Mouse (Mus musculus) cerebellum, adult 2 months (tissue): Measurements from ENCODE around the gene Gm28230.

Source experiments
- CTCF ChIP-seq: fragments of 200-500 bp; IDR thresholded peaks from 2 replicates; pipeline ENCODE4 v1.5.1; 2011; ENCODE audit warnings: low read depth, mild to moderate bottlenecking, control low read depth, low read length, moderate library complexity, borderline replicate concordance; ENCODE audit not compliant: insufficient read depth
- POLR2A ChIP-seq: fragments of 200-500 bp; IDR thresholded peaks from 2 replicates; pipeline ENCODE4 v1.6.1; 2011; ENCODE audit warnings: low read length, control low read depth, borderline replicate concordance; ENCODE audit not compliant: insufficient read depth

GRCm38 (mm10) chr2:74746298-74746921, 19.9 kb downstream of the Gm28230 start:
- TF ChIP-seq CTCF: no peak
- no peak for TF ChIP-seq POLR2A
